Mouse (Mus musculus): ENCODE measurements around the gene Fbxo46.

GRCm38 (mm10) chr7:19100290-19100689 lies 19.4 kb upstream of the Fbxo46 start:
- TF ChIP-seq CTCF (IDR thresholded peaks at IDR 0.05; ENCODE audit: low read depth) (no peak), EP300 (IDR thresholded peaks at IDR 0.05; ENCODE audit: low read depth) (no peak)
